8 mouse cellular contexts compared by ENCODE assay signal in genomic region chr5:24604080-24604655, GRCm38 (mm10). TPM values are rescaled to one million over a fixed set of nuclear protein-coding genes. Genes with fewer than 3 reads are reported as not detected.
DNase-seq lines count a peak whose midpoint lies in the region; ATAC-seq and TF ChIP-seq lines count a peak whose summit lies in the region.

No protein-coding gene starts in this region.

- peaks cover 0 to 7% of the 10 kb centered on the region in 2 experiments; a peak in 1 of 4 replicates for H3K4me1 ChIP-seq in ES-E14 (ENCODE audit: control insufficient read depth in 2 of 2, insufficient read depth in 2 of 2, low read length in 2 of 2, poor library complexity in 1 of 2)
- H3K4me1 ChIP-seq in heart, embryonic 15.5 days (replicated peaks): peaks cover 67% of the 10 kb centered on the region
- peaks cover 22% of the 10 kb centered on the region for H3K4me1 ChIP-seq in liver, postnatal 0 days (ENCODE audit: insufficient read depth)

- no peak for TF ChIP-seq CTCF in liver, postnatal 0 days (IDR thresholded peaks at IDR 0.05; ENCODE audit: low read depth)

- intact Hi-C loops in heart, postnatal 14 days (cut with DNase I): no loop called here

- peak; percentile 95 for DNase-seq in heart, adult 11 months
- DNase-seq in heart, postnatal 14 days: no peak
- no peak for DNase-seq in ES-E14 (ENCODE audit: low read depth, low spot score)
- DNase-seq in liver, postnatal 0 days: no peak
- DNase-seq in gastrocnemius, adult 8-10 months (ENCODE audit: low spot score in 2 of 2): no peak
- DNase-seq in thymus, adult 18-20 months: no peak
- no peak for DNase-seq in thymus, postnatal 4 days

- no peaks in the 10 kb centered on the region for H3K36me3 ChIP-seq in ES-E14 (ENCODE audit: control insufficient read depth, insufficient read depth, low read length, poor library complexity, severe bottlenecking)
- H3K36me3 ChIP-seq in heart, embryonic 15.5 days: no peaks in the 10 kb centered on the region
- H3K36me3 ChIP-seq in liver, postnatal 0 days (replicated peaks; ENCODE audit: insufficient read depth, low read length): no peaks in the 10 kb centered on the region

- peak overlapping the region; percentile 53; the same call in 1 of the 2 replicates for H3K9ac ChIP-seq in ES-E14 (ENCODE audit: insufficient read depth, low read depth, low read length, poor library complexity, severe bottlenecking)
- peak overlapping the region; percentile 82 for H3K9ac ChIP-seq in heart, embryonic 15.5 days
- peak overlapping the region; percentile 34; the same call in 1 of the 2 replicates for H3K9ac ChIP-seq in liver, postnatal 0 days (replicated peaks)

- TF ChIP-seq EP300 in liver, postnatal 0 days (IDR thresholded peaks at IDR 0.05; ENCODE audit: low read depth): no peak

- H3K4me2 ChIP-seq in heart, embryonic 15.5 days: peak overlapping the region; percentile 85
- H3K4me2 ChIP-seq in liver, postnatal 0 days (ENCODE audit: low read depth, low read length): peak overlapping the region; percentile 74

- ATAC-seq in heart, embryonic 15.5 days (replicated peaks; ENCODE audit: insufficient number of reproducible peaks, insufficient read depth, low FRiP score, low read depth): no peak
- ATAC-seq in liver, postnatal 0 days: no peak

- WGBS in heart, embryonic 15.5 days: 15% methylated on average over 12 of the region's 12 CpGs
- 33% methylated on average over 11 of the region's 12 CpGs for WGBS in liver, postnatal 0 days (ENCODE audit: insufficient replicate concordance)

- H3K27ac ChIP-seq in ES-E14 (ENCODE audit: insufficient read depth, low read depth, low read length, poor library complexity, severe bottlenecking): no peak overlapping the region
- peak overlapping the region; percentile 100 for H3K27ac ChIP-seq in heart, embryonic 15.5 days
- H3K27ac ChIP-seq in liver, postnatal 0 days (ENCODE audit: low read depth): no peak overlapping the region

- in situ Hi-C loops in ES-E14 (cut with MboI; ENCODE audit: low sequenced_read_pairs in 2 of 2, unreplicated experiment in 2 of 2): no loop called here

- no peaks in the 10 kb centered on the region for H3K9me3 ChIP-seq in ES-E14 (ENCODE audit: control insufficient read depth, insufficient read depth, low read depth, low read length)
- H3K9me3 ChIP-seq in heart, embryonic 15.5 days (replicated peaks): no peaks in the 10 kb centered on the region
- no peaks in the 10 kb centered on the region for H3K9me3 ChIP-seq in liver, postnatal 0 days (ENCODE audit: low read length)

- no peaks in the 10 kb centered on the region for H3K27me3 ChIP-seq in heart, embryonic 15.5 days
- H3K27me3 ChIP-seq in liver, postnatal 0 days (ENCODE audit: insufficient read depth, low read length): peaks cover 83% of the 10 kb centered on the region

- H3K4me3 ChIP-seq in ES-E14 (ENCODE audit: insufficient read depth in 1 of 2, low read depth in 1 of 2, low read length in 2 of 2, poor library complexity in 1 of 2, severe bottlenecking in 1 of 2): peak overlapping the region; percentile 64 to 72; a peak in 3 of 4 replicates
- peak overlapping the region; percentile 71 for H3K4me3 ChIP-seq in heart, embryonic 15.5 days
- H3K4me3 ChIP-seq in liver, postnatal 0 days (ENCODE audit: low read depth, low read length): peak overlapping the region; percentile 56

TF ChIP-seq in ES-E14, 5 proteins besides CTCF, POLR2A, EP300 and RAD21:
- no peak for TF ChIP-seq CHD2 (IDR thresholded peaks at IDR 0.05; ENCODE audit: low read depth, low read length)
- TF ChIP-seq ZC3H11A (IDR thresholded peaks at IDR 0.05; ENCODE audit: borderline replicate concordance, low read depth, low read length): no peak
- no peak for TF ChIP-seq HCFC1 (IDR thresholded peaks at IDR 0.05; ENCODE audit: borderline replicate concordance, insufficient read depth, low read length)
- TF ChIP-seq ZNF384 (IDR thresholded peaks at IDR 0.05; ENCODE audit: low read depth, low read length): no peak

RNA-seq across cellular contexts. Expression of gene Chpf2, which starts 17.6 kb away (rescaled TPM):
- total RNA-seq in heart, postnatal 14 days (2021): 10 to 100 TPM; 12.4 to 14.3 TPM
- 23.0 and 23.7 TPM in 2 replicates for total RNA-seq in ES-E14 (2012; rRNA removed)
- 13.1 and 18.5 TPM in 2 replicates for polyA plus RNA-seq in heart, embryonic 15.5 days (2015; fragmentation: Nextera tagmentation; extraction: Ambion mirVana)
- polyA plus RNA-seq in liver, postnatal 0 days (2015; fragmentation: Nextera tagmentation; extraction: Ambion mirVana): 13.8 and 15.9 TPM in 2 replicates
- total RNA-seq in gastrocnemius, adult 8-10 months (2022): 10 to 100 TPM in 3 of 4 experiments, 1 to 10 TPM in 1; 8.5 to 14.5 (median 12.4) TPM

RNA-seq across cellular contexts. Expression of gene Smarcd3, which starts 20.0 kb away (rescaled TPM):
- total RNA-seq in heart, postnatal 14 days (2021): 10 to 100 TPM; 59.2 to 60.7 TPM
- total RNA-seq in ES-E14 (2012; rRNA removed): 4.9 and 8.5 TPM in 2 replicates
- polyA plus RNA-seq in heart, embryonic 15.5 days (2015; fragmentation: Nextera tagmentation; extraction: Ambion mirVana): 50.9 and 57.2 TPM in 2 replicates
- polyA plus RNA-seq in liver, postnatal 0 days (2015; fragmentation: Nextera tagmentation; extraction: Ambion mirVana): 0.80 and 0.84 TPM in 2 replicates
- total RNA-seq in gastrocnemius, adult 8-10 months (2022): 100 to 1,000 TPM; 207 to 267 (median 221) TPM

RNA-seq across cellular contexts. Expression of gene Abcf2, which starts 26.9 kb away (rescaled TPM):
- 10 to 100 TPM; 44.0 to 45.7 TPM for total RNA-seq in heart, postnatal 14 days (2021)
- 139 and 171 TPM in 2 replicates for total RNA-seq in ES-E14 (2012; rRNA removed)
- polyA plus RNA-seq in heart, embryonic 15.5 days (2015; fragmentation: Nextera tagmentation; extraction: Ambion mirVana): 55.7 and 71.7 TPM in 2 replicates
- polyA plus RNA-seq in liver, postnatal 0 days (2015; fragmentation: Nextera tagmentation; extraction: Ambion mirVana): 24.9 and 26.4 TPM in 2 replicates
- total RNA-seq in gastrocnemius, adult 8-10 months (2022): 100 to 1,000 TPM; 114 to 132 (median 122) TPM

RNA-seq across cellular contexts. Expression of gene 4931409K22Rik, which starts 47.6 kb away (rescaled TPM):
- total RNA-seq in heart, postnatal 14 days (2021): not detected
- 0.13 and 0.21 TPM in 2 replicates for total RNA-seq in ES-E14 (2012; rRNA removed)
- 0.09 TPM in 1 of 2 replicates, not detected in the other for polyA plus RNA-seq in heart, embryonic 15.5 days (2015; fragmentation: Nextera tagmentation; extraction: Ambion mirVana)
- not detected in 2 replicates for polyA plus RNA-seq in liver, postnatal 0 days (2015; fragmentation: Nextera tagmentation; extraction: Ambion mirVana)
- total RNA-seq in gastrocnemius, adult 8-10 months (2022): not detected
